Mouse (Mus musculus) bone marrow macrophage, adult 2 months (primary cell): ENCODE measurements at regions not wholly inside any gene's neighbourhood (a gene's known extent, or its start where the extent isn't known, plus 50 kb on each side); places are given as distances from the start of the nearest gene placed in this dataset.

Experiments
- CTCF ChIP-seq: IDR thresholded peaks from 2 replicates; pipeline ENCODE4 v1.5.1; 2012; ENCODE audit warnings: low read depth, mild to moderate bottlenecking, low read length, moderate library complexity
- POLR2A ChIP-seq: IDR thresholded peaks from 2 replicates; pipeline ENCODE4 v1.6.1; 2012; ENCODE audit warnings: mild to moderate bottlenecking, low read depth, low read length, borderline replicate concordance

- TF ChIP-seq CTCF: no peak
- no peak for TF ChIP-seq POLR2A
Measured at GRCm38 (mm10) chr12:92152922-92153235, 303.9 kb upstream of the Sel1l start.
